Mouse (Mus musculus) hindbrain, embryonic 12.5 days (tissue): ENCODE measurements at regions not wholly inside any gene's neighbourhood (a gene's known extent, or its start where the extent isn't known, plus 50 kb on each side); places are given as distances from the start of the nearest gene placed in this dataset.

ENCODE experiments used
- ATAC-seq: fragments of 200-750 bp; cut with Nextera tagmentation; 2 replicates; pipeline ENCODE4 v1.8.0; 2017; ENCODE audit warnings: moderate TSS enrichment; ENCODE audit not compliant: low FRiP score
- H3K27ac ChIP-seq: fragments of 300-500 bp; sonication (generic); 2 replicates; pipeline ENCODE4 v1.5.1; 2016; ENCODE audit warnings: mild to moderate bottlenecking
- H3K27me3 ChIP-seq: fragments of 300-500 bp; sonication (generic); 2 replicates; pipeline ENCODE4 v1.6.1; 2016; ENCODE audit warnings: mild to moderate bottlenecking
- H3K36me3 ChIP-seq: fragments of 300-500 bp; sonication (generic); 2 replicates; pipeline ENCODE4 v1.6.1; 2016; ENCODE audit warnings: mild to moderate bottlenecking
- H3K4me1 ChIP-seq: fragments of 300-500 bp; sonication (generic); 2 replicates; pipeline ENCODE4 v1.6.1; 2016
- H3K4me2 ChIP-seq: fragments of 300-500 bp; sonication (generic); replicated peaks from 2 replicates; pipeline ENCODE4 v1.6.1; 2016; ENCODE audit warnings: mild to moderate bottlenecking
- H3K4me3 ChIP-seq: fragments of 300-500 bp; sonication (generic); 2 replicates; pipeline ENCODE4 v1.5.1; 2016; ENCODE audit warnings: mild to moderate bottlenecking
- H3K9ac ChIP-seq: fragments of 300-500 bp; sonication (generic); 2 replicates; pipeline ENCODE4 v1.6.1; 2016; ENCODE audit warnings: mild to moderate bottlenecking, moderate library complexity
- H3K9me3 ChIP-seq: fragments of 300-500 bp; sonication (generic); replicated peaks from 2 replicates; pipeline ENCODE4 v1.6.1; 2016; ENCODE audit warnings: mild to moderate bottlenecking
- WGBS: fragments of 180-500 bp; shearing (Covaris S2); methylation state at CpG from one replicate; pipeline ENCODE4 v1.1.7; 2016; 5-methylcytosine and 5-hydroxymethylcytosine counted together

GRCm38 (mm10) chr15:68624831-68625230 lies 2124.1 kb upstream of the Lrrc6 start:
- no peaks in the 10 kb centered on the region for H3K9me3 ChIP-seq
- no peak overlapping the region for H3K27ac ChIP-seq
- ATAC-seq = no peak
- 0 out of 2 replicates have a peak, but pooled peaks cover 2% of the 10 kb centered on the region for H3K4me1 ChIP-seq
- H3K27me3 ChIP-seq = no peaks in the 10 kb centered on the region
- H3K36me3 ChIP-seq = no peaks in the 10 kb centered on the region
- no peak overlapping the region for H3K4me3 ChIP-seq
- H3K9ac ChIP-seq = no peak overlapping the region
- whole genome bisulfite sequencing = 72% methylated on average over 3 of the region's 3 CpGs
- H3K4me2 ChIP-seq = no peak overlapping the region

GRCm38 (mm10) chr15:68620417-68621214 lies 2119.9 kb upstream of the Lrrc6 start:
- no peak for ATAC-seq
- Histone ChIP-seq H3K4me1 (0 out of 2 replicates have a peak, but pooled peaks cover 2% of the 10 kb centered on the region), H3K4me3 (no peak overlapping the region), H3K9ac (no peak overlapping the region), H3K9me3 (no peaks in the 10 kb centered on the region), H3K36me3 (no peaks in the 10 kb centered on the region), H3K27ac (no peak overlapping the region), H3K4me2 (no peak overlapping the region), H3K27me3 (no peaks in the 10 kb centered on the region)
- 74% methylated on average over 6 of the region's 6 CpGs for WGBS

GRCm38 (mm10) chr15:68606110-68606791 lies 2105.5 kb upstream of the Lrrc6 start:
- Histone ChIP-seq H3K9me3 (no peaks in the 10 kb centered on the region), H3K36me3 (no peaks in the 10 kb centered on the region), H3K4me1 (no peaks in the 10 kb centered on the region), H3K4me3 (no peak overlapping the region), H3K27ac (no peak overlapping the region), H3K4me2 (no peak overlapping the region), H3K9ac (no peak overlapping the region), H3K27me3 (no peaks in the 10 kb centered on the region)
- no peak for ATAC-seq
- WGBS = 65% methylated on average over 8 of the region's 8 CpGs

GRCm38 (mm10) chr15:68605478-68605877 lies 2104.8 kb upstream of the Lrrc6 start:
- Histone ChIP-seq H3K4me2 (no peak overlapping the region), H3K27me3 (no peaks in the 10 kb centered on the region), H3K27ac (no peak overlapping the region), H3K4me1 (no peaks in the 10 kb centered on the region), H3K36me3 (no peaks in the 10 kb centered on the region), H3K9ac (no peak overlapping the region), H3K4me3 (no peak overlapping the region), H3K9me3 (no peaks in the 10 kb centered on the region)
- no peak for ATAC-seq
- WGBS = 89% methylated on average over 2 of the region's 2 CpGs

- WGBS = 86% methylated on average over 4 of the region's 4 CpGs
- Histone ChIP-seq H3K9ac (no peak overlapping the region), H3K4me1 (no peaks in the 10 kb centered on the region), H3K4me2 (no peak overlapping the region), H3K27ac (no peak overlapping the region), H3K4me3 (no peak overlapping the region), H3K36me3 (no peaks in the 10 kb centered on the region), H3K9me3 (no peaks in the 10 kb centered on the region), H3K27me3 (no peaks in the 10 kb centered on the region)
- ATAC-seq = no peak
These were observed 2081.5 kb upstream of the Lrrc6 start for GRCm38 (mm10) chr15:68582177-68582576.

- Histone ChIP-seq H3K4me3 (no peak overlapping the region), H3K27me3 (no peaks in the 10 kb centered on the region), H3K36me3 (no peaks in the 10 kb centered on the region), H3K4me1 (no peaks in the 10 kb centered on the region), H3K27ac (no peak overlapping the region), H3K9me3 (no peaks in the 10 kb centered on the region), H3K4me2 (no peak overlapping the region), H3K9ac (no peak overlapping the region)
- 89% methylated on average over 2 of the region's 2 CpGs for WGBS
- no peak for ATAC-seq
These were observed 2078.8 kb upstream of the Lrrc6 start for GRCm38 (mm10) chr15:68579486-68579885.

- H3K27me3 ChIP-seq = no peaks in the 10 kb centered on the region
- H3K36me3 ChIP-seq = no peaks in the 10 kb centered on the region
- 0 out of 2 replicates have a peak, but pooled peaks cover 3% of the 10 kb centered on the region for H3K9me3 ChIP-seq
- no peak overlapping the region for H3K9ac ChIP-seq
- H3K27ac ChIP-seq = no peak overlapping the region
- no peak overlapping the region for H3K4me2 ChIP-seq
- H3K4me3 ChIP-seq = no peak overlapping the region
- 92% methylated on average over 3 of the region's 3 CpGs for WGBS
- no peak for ATAC-seq
- H3K4me1 ChIP-seq = no peaks in the 10 kb centered on the region
These were observed 2059.9 kb upstream of the Lrrc6 start for GRCm38 (mm10) chr15:68560654-68561053.

GRCm38 (mm10) chr15:68556133-68556532 lies 2055.4 kb upstream of the Lrrc6 start:
- Histone ChIP-seq H3K27me3 (no peaks in the 10 kb centered on the region), H3K9me3 (no peaks in the 10 kb centered on the region), H3K27ac (no peak overlapping the region), H3K9ac (no peak overlapping the region), H3K4me3 (no peak overlapping the region), H3K4me2 (no peak overlapping the region), H3K4me1 (no peaks in the 10 kb centered on the region), H3K36me3 (no peaks in the 10 kb centered on the region)
- no peak for ATAC-seq
- 80% methylated on average over 7 of the region's 7 CpGs for WGBS

GRCm38 (mm10) chr15:68536055-68536325 lies 2035.3 kb upstream of the Lrrc6 start:
- no peak overlapping the region for H3K4me2 ChIP-seq
- 51% methylated on average over 4 of the region's 4 CpGs for WGBS
- no peak overlapping the region for H3K9ac ChIP-seq
- no peaks in the 10 kb centered on the region for H3K27me3 ChIP-seq
- ATAC-seq = no peak
- no peaks in the 10 kb centered on the region for H3K36me3 ChIP-seq
- H3K9me3 ChIP-seq = no peaks in the 10 kb centered on the region
- H3K4me3 ChIP-seq = no peak overlapping the region
- H3K27ac ChIP-seq = no peak overlapping the region
- 0 out of 2 replicates have a peak, but pooled peaks cover 3% of the 10 kb centered on the region for H3K4me1 ChIP-seq

GRCm38 (mm10) chr15:68535297-68536054 lies 2034.8 kb upstream of the Lrrc6 start:
- WGBS = 66% methylated on average over 10 of the region's 10 CpGs
- no peaks in the 10 kb centered on the region for H3K36me3 ChIP-seq
- H3K9me3 ChIP-seq = no peaks in the 10 kb centered on the region
- H3K4me1 ChIP-seq = 0 out of 2 replicates have a peak, but pooled peaks cover 3% of the 10 kb centered on the region
- H3K4me3 ChIP-seq = no peak overlapping the region
- H3K4me2 ChIP-seq = no peak overlapping the region
- H3K9ac ChIP-seq = no peak overlapping the region
- H3K27me3 ChIP-seq = no peaks in the 10 kb centered on the region
- ATAC-seq = no peak
- no peak overlapping the region for H3K27ac ChIP-seq

- Histone ChIP-seq H3K4me1 (no peaks in the 10 kb centered on the region), H3K36me3 (no peaks in the 10 kb centered on the region), H3K4me3 (no peak overlapping the region), H3K27ac (no peak overlapping the region), H3K4me2 (no peak overlapping the region), H3K9ac (no peak overlapping the region), H3K9me3 (no peaks in the 10 kb centered on the region), H3K27me3 (no peaks in the 10 kb centered on the region)
- WGBS = 85% methylated on average over 2 of the region's 2 CpGs
- ATAC-seq = no peak
These were observed 2020.0 kb upstream of the Lrrc6 start for GRCm38 (mm10) chr15:68520759-68521158.

GRCm38 (mm10) chr15:68512431-68512830 lies 2011.7 kb upstream of the Lrrc6 start:
- Histone ChIP-seq H3K36me3 (no peaks in the 10 kb centered on the region), H3K9me3 (no peaks in the 10 kb centered on the region), H3K27ac (no peak overlapping the region), H3K9ac (no peak overlapping the region), H3K4me1 (no peaks in the 10 kb centered on the region), H3K27me3 (no peaks in the 10 kb centered on the region), H3K4me3 (no peak overlapping the region), H3K4me2 (no peak overlapping the region)
- 82% methylated on average over 2 of the region's 2 CpGs for WGBS
- no peak for ATAC-seq
